Mouse (Mus musculus): Measurements from ENCODE around the gene Trim65.
A peak's percentile ranks its signal among the peaks of the same experiment; 100 is the strongest.

The Trim65 gene

GRCm38 (mm10) chr11:116130488-116131205, at the start of gene Trim65:
Gene Trim65 (minus strand): TSS chr11:116131128.
- DNase-seq (ENCODE audit: low spot score in 2 of 2) = peak; percentile 70 to 79

GRCm38 (mm10) chr11:116178411-116179121, 47.6 kb upstream of the Trim65 start:
- DNase-seq (ENCODE audit: low spot score in 2 of 2) = no peak

- DNase-seq (ENCODE audit: low spot score in 2 of 2) = no peak
These were observed 45.1 kb upstream of the Trim65 start for GRCm38 (mm10) chr11:116176010-116176409.

- DNase-seq (ENCODE audit: low spot score in 2 of 2) = no peak
These were observed 44.0 kb upstream of the Trim65 start for GRCm38 (mm10) chr11:116174775-116175448.

- no peak for DNase-seq (ENCODE audit: low spot score in 2 of 2)
These were observed 41.0 kb upstream of the Trim65 start for GRCm38 (mm10) chr11:116171959-116172358.

- no peak for DNase-seq (ENCODE audit: low spot score in 2 of 2)
These were observed 39.3 kb upstream of the Trim65 start for GRCm38 (mm10) chr11:116170003-116170800.

GRCm38 (mm10) chr11:116169214-116169613, 38.3 kb upstream of the Trim65 start:
- DNase-seq (ENCODE audit: low spot score in 2 of 2) = no peak

GRCm38 (mm10) chr11:116167884-116168439, 37.0 kb upstream of the Trim65 start, which contains the start of gene Fbf1:
Gene Fbf1 (minus strand): TSS chr11:116168166.
- peak; percentile 82 to 89 for DNase-seq (ENCODE audit: low spot score in 2 of 2)

GRCm38 (mm10) chr11:116167232-116167631, 36.3 kb upstream of the Trim65 start:
- DNase-seq (ENCODE audit: low spot score in 2 of 2) = no peak

GRCm38 (mm10) chr11:116163002-116163401, 32.1 kb upstream of the Trim65 start:
- DNase-seq (ENCODE audit: low spot score in 2 of 2) = no peak

- no peak for DNase-seq (ENCODE audit: low spot score in 2 of 2)
These were observed 31.2 kb upstream of the Trim65 start for GRCm38 (mm10) chr11:116162146-116162545.

- DNase-seq (ENCODE audit: low spot score in 2 of 2) = no peak
These were observed 30.4 kb upstream of the Trim65 start for GRCm38 (mm10) chr11:116161312-116161711.

GRCm38 (mm10) chr11:116150960-116151359, 20.0 kb upstream of the Trim65 start:
- peak in 1 of 2 experiments; percentile 15 for DNase-seq (ENCODE audit: low spot score in 2 of 2)

GRCm38 (mm10) chr11:116149341-116149740, 18.4 kb upstream of the Trim65 start:
- no peak for DNase-seq (ENCODE audit: low spot score in 2 of 2)

- DNase-seq (ENCODE audit: low spot score in 2 of 2) = no peak
These were observed 17.9 kb upstream of the Trim65 start for GRCm38 (mm10) chr11:116148761-116149221.

GRCm38 (mm10) chr11:116146294-116146985, 15.5 kb upstream of the Trim65 start:
- no peak for DNase-seq (ENCODE audit: low spot score in 2 of 2)

- DNase-seq (ENCODE audit: low spot score in 2 of 2) = no peak
These were observed 14.8 kb upstream of the Trim65 start for GRCm38 (mm10) chr11:116145481-116146293.

GRCm38 (mm10) chr11:116143468-116143867, 12.5 kb upstream of the Trim65 start:
- DNase-seq (ENCODE audit: low spot score in 2 of 2) = no peak

GRCm38 (mm10) chr11:116142211-116142991, 11.5 kb upstream of the Trim65 start:
- peak; percentile 59 to 66 for DNase-seq (ENCODE audit: low spot score in 2 of 2)

All from spleen, postnatal 14 days (tissue).